Mouse (Mus musculus) spleen, adult 2 months (tissue): ENCODE measurements at regions not wholly inside any gene's neighbourhood (a gene's known extent, or its start where the extent isn't known, plus 50 kb on each side); places are given as distances from the start of the nearest gene placed in this dataset.

ENCODE experiments used
- DNase-seq, 2 experiments: peaks; one replicate each; pipeline versions ENCODE4 v3.0.0 to v3.0.0-alpha.2; 2012 to 2021; ENCODE audit warnings: low spot score in 2 of 2, low read depth in 1 of 2
- H3K27ac ChIP-seq: fragments of 200-500 bp; 2 replicates; pipeline ENCODE4 v1.5.1; 2012; ENCODE audit warnings: low read length, inconsistent platforms; ENCODE audit not compliant: insufficient read depth
- H3K27me3 ChIP-seq: fragments of 200-500 bp; 2 replicates; pipeline ENCODE4 v1.6.1; 2012; ENCODE audit warnings: mild to moderate bottlenecking, moderate library complexity, low read length, inconsistent platforms; ENCODE audit not compliant: control insufficient read depth, insufficient read depth
- H3K36me3 ChIP-seq: fragments of 200-500 bp; 2 replicates; pipeline ENCODE4 v1.6.1; 2012; ENCODE audit warnings: mild to moderate bottlenecking, low read length, inconsistent platforms; ENCODE audit not compliant: control insufficient read depth, insufficient read depth
- H3K4me1 ChIP-seq: fragments of 200-500 bp; 2 replicates; pipeline ENCODE4 v1.6.1; 2011; ENCODE audit warnings: inconsistent platforms; ENCODE audit not compliant: control insufficient read depth, insufficient read depth, insufficient read length
- H3K4me3 ChIP-seq: fragments of 200-500 bp; 2 replicates; pipeline ENCODE4 v1.5.1; 2011; ENCODE audit warnings: mild to moderate bottlenecking, inconsistent platforms; ENCODE audit not compliant: insufficient read depth, insufficient read length; ENCODE audit errors: extremely low read depth
- CTCF ChIP-seq: fragments of 200-500 bp; IDR thresholded peaks from 2 replicates; pipeline ENCODE4 v1.5.1; 2011; ENCODE audit warnings: mild to moderate bottlenecking, inconsistent platforms; ENCODE audit not compliant: insufficient read depth, insufficient read length, insufficient replicate concordance; ENCODE audit errors: extremely low read depth
- POLR2A ChIP-seq: fragments of 200-500 bp; IDR thresholded peaks from 2 replicates; pipeline ENCODE4 v1.6.1; 2011; ENCODE audit warnings: low read depth, low read length, inconsistent platforms
- whole genome bisulfite sequencing: fragments of 180-500 bp; shearing (Covaris S2); methylation state at CpG from one replicate; pipeline ENCODE4 v1.1.7; 2018; 5-methylcytosine and 5-hydroxymethylcytosine counted together

GRCm38 (mm10) chr4:152886773-152887172, 409.1 kb upstream of the Kcnab2 start:
- Histone ChIP-seq H3K36me3 (no peaks in the 10 kb centered on the region), H3K4me3 (no peak overlapping the region), H3K4me1 (no peaks in the 10 kb centered on the region), H3K27ac (no peak overlapping the region), H3K27me3 (no peaks in the 10 kb centered on the region)
- no peak for DNase-seq
- WGBS = 73% methylated on average over 9 of the region's 9 CpGs
- TF ChIP-seq CTCF = no peak
- no peak for TF ChIP-seq POLR2A

DNA sequence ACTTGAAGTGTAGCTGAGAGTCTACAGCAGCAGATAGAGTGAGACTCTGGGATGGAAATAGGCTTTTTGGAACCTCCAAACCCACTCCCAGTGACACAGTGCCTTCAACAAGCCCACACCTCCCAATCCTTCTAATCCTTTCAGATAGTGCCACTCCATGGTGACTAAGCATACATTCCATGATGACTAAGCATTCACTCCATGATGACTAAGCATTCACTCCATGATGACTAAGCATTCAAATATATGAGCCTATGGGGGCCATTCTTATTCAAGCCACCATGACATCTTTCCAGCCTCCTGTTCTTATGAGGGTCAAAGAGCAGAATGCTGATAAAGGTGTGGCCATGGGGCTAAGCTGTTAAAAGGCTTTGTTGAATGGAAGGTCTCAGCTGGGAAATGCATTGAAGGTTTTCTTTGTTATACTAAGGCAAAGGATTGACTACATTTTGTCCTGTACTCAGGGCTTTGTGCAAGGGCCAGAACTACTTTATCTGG, 403.8 kb upstream of the Kcnab2 start:
- no peaks in the 10 kb centered on the region for H3K36me3 ChIP-seq
- H3K27ac ChIP-seq = no peak overlapping the region
- H3K27me3 ChIP-seq = no peaks in the 10 kb centered on the region
- H3K4me1 ChIP-seq = no peaks in the 10 kb centered on the region
- no peak overlapping the region for H3K4me3 ChIP-seq
- TF ChIP-seq POLR2A (no peak), CTCF (no peak)
- DNase-seq = no peak

- no peak for TF ChIP-seq CTCF
- TF ChIP-seq POLR2A = no peak
- H3K27ac ChIP-seq = no peak overlapping the region
- 94% methylated on average over 2 of the region's 2 CpGs for WGBS
- H3K4me1 ChIP-seq = no peaks in the 10 kb centered on the region
- no peak for DNase-seq
- H3K27me3 ChIP-seq = no peaks in the 10 kb centered on the region
- H3K4me3 ChIP-seq = no peak overlapping the region
- H3K36me3 ChIP-seq = no peaks in the 10 kb centered on the region
Observed at GRCm38 (mm10) chr4:152880368-152880767, 402.7 kb upstream of the Kcnab2 start.

GRCm38 (mm10) chr4:152878941-152879340, 401.3 kb upstream of the Kcnab2 start:
- H3K4me3 ChIP-seq = no peak overlapping the region
- H3K27ac ChIP-seq = no peak overlapping the region
- no peaks in the 10 kb centered on the region for H3K4me1 ChIP-seq
- DNase-seq = no peak
- no peaks in the 10 kb centered on the region for H3K36me3 ChIP-seq
- WGBS = 86% methylated on average over 14 of the region's 14 CpGs
- H3K27me3 ChIP-seq = no peaks in the 10 kb centered on the region
- TF ChIP-seq CTCF = no peak
- no peak for TF ChIP-seq POLR2A

GRCm38 (mm10) chr4:152878401-152878800, 400.7 kb upstream of the Kcnab2 start:
- Histone ChIP-seq H3K36me3 (no peaks in the 10 kb centered on the region), H3K27me3 (no peaks in the 10 kb centered on the region), H3K4me1 (no peaks in the 10 kb centered on the region), H3K27ac (no peak overlapping the region), H3K4me3 (no peak overlapping the region)
- no peak for TF ChIP-seq CTCF
- WGBS = 84% methylated on average over 3 of the region's 3 CpGs
- no peak for DNase-seq

- DNase-seq = no peak
- Histone ChIP-seq H3K36me3 (no peaks in the 10 kb centered on the region), H3K4me1 (no peaks in the 10 kb centered on the region), H3K27me3 (no peaks in the 10 kb centered on the region), H3K4me3 (no peak overlapping the region), H3K27ac (no peak overlapping the region)
- TF ChIP-seq POLR2A (no peak), CTCF (no peak)
- WGBS = 88% methylated on average over 5 of the region's 5 CpGs
Observed at GRCm38 (mm10) chr4:152870046-152870445, 392.4 kb upstream of the Kcnab2 start.

DNA sequence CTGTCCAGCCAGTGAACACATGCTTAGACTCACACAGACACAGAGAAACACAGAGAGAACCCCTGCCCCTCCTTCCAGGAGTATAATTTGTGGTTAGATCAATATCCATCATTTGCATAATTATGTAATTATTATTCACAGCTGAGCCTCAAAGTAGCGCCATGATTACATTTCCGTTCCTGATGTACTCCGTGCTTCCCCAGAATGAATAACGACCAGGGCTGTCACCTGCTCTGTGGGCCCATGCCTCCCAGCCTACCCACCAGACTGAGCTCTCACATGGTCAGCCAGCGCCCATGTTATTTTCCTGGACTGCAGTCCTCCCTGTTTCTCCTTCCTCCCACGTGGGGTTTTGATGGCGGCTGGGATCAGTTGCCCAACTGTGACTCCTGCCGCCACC, 388.2 kb upstream of the Kcnab2 start:
- no peaks in the 10 kb centered on the region for H3K27me3 ChIP-seq
- no peaks in the 10 kb centered on the region for H3K36me3 ChIP-seq
- 89% methylated on average over 8 of the region's 8 CpGs for WGBS
- no peak overlapping the region for H3K27ac ChIP-seq
- H3K4me3 ChIP-seq = no peak overlapping the region
- DNase-seq = no peak
- H3K4me1 ChIP-seq = no peaks in the 10 kb centered on the region
- no peak for TF ChIP-seq POLR2A
- no peak for TF ChIP-seq CTCF
